Mouse (Mus musculus): ENCODE data around the gene Slc27a5. TPM values are rescaled to one million over a fixed set of nuclear protein-coding genes. Genes with fewer than 3 reads are reported as not detected.

Slc27a5 gene
- polyA plus RNA-seq, 1 experiment from 2014 or later = not detected

DNA sequence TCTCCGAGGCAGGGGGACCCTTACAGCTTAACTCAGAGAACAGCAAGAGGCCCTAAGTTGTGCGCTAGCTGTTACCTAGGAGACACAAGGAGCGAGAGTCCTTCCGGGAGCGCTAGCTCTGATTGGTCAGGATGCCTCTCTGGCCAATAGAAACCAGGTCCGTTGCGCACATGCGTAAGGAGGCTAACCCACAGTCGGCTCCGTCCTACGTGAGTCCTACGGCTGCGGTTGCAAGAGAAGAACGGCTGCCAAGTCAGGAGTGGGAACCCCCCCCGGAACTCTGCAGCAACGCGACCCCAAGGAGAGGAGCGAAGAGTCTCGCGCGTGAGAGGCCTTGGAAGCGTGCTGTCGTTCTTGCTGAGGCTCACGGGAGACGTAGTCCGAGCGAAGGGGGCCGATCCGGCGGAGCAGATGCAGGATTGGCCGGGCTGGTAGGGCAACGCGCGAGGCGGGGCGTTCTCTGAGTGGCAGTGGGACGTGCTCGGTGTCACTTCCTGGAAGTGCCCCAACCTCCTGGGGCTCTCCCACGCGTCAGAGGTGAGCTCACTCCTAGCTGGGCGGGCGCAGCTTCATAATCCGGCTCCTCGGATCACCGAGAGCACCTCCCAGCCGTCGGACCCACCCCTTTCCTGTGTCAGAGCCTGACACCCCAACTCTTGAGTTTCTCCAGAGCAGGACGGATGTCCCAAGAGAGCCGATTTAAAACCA is 20.2 kb downstream of the Slc27a5 start, which contains the start of gene Zfp446:
Gene Zfp446, plus strand, starts transcription at position 167 of the 708 bp plus-strand sequence.
- Histone ChIP-seq H3K4me3 (peak within 1 kb of the TSS; percentile 85), H3K27ac (peak within 1 kb of the TSS; percentile 98), H3K4me2 (peak within 1 kb of the TSS; percentile 75), H3K9me3 (no peaks in the 10 kb centered on the region), H3K36me3 (0 out of 2 replicates have a peak, but pooled peaks cover 3% of the 10 kb centered on the region), H3K27me3 (no peaks in the 10 kb centered on the region), H3K9ac (peak within 1 kb of the TSS; percentile 67), H3K4me1 (peaks cover 22% of the 10 kb centered on the region)
- peak; percentile 99 for ATAC-seq (ENCODE audit: borderline replicate concordance, extremely low read depth, low FRiP score, low TSS enrichment)
- WGBS = under 1% methylated on average over 49 of the region's 49 CpGs

GRCm38 (mm10) chr7:12970906-12971305 is 27.1 kb downstream of the Slc27a5 start:
- Histone ChIP-seq H3K9me3 (no peaks in the 10 kb centered on the region), H3K36me3 (peaks cover 43% of the 10 kb centered on the region), H3K9ac (no peak overlapping the region), H3K4me1 (peaks cover 13% of the 10 kb centered on the region), H3K4me2 (no peak overlapping the region), H3K4me3 (no peak overlapping the region), H3K27ac (no peak overlapping the region), H3K27me3 (no peaks in the 10 kb centered on the region)
- 93% methylated on average over 25 of the region's 25 CpGs for WGBS
- no peak for ATAC-seq (ENCODE audit: borderline replicate concordance, extremely low read depth, low FRiP score, low TSS enrichment)

- ATAC-seq (ENCODE audit: borderline replicate concordance, extremely low read depth, low FRiP score, low TSS enrichment) = peak; percentile 66
- Histone ChIP-seq H3K4me2 (peak overlapping the region; percentile 93), H3K9me3 (no peaks in the 10 kb centered on the region), H3K4me1 (peaks cover 27% of the 10 kb centered on the region), H3K27me3 (no peaks in the 10 kb centered on the region), H3K9ac (peak overlapping the region; percentile 94), H3K27ac (peak overlapping the region; percentile 94), H3K36me3 (peaks cover 28% of the 10 kb centered on the region), H3K4me3 (peak overlapping the region; percentile 91)
- WGBS = 1% methylated on average over 29 of the region's 29 CpGs
Observed at GRCm38 (mm10) chr7:12966104-12966845, 31.7 kb downstream of the Slc27a5 start.

GRCm38 (mm10) chr7:12965678-12966091 is 32.3 kb downstream of the Slc27a5 start, which contains the start of gene Zfp324:
TSS of gene Zfp324 (plus strand) at chr7:12965838.
- Histone ChIP-seq H3K4me2 (peak within 1 kb of the TSS; percentile 93), H3K4me1 (peaks cover 29% of the 10 kb centered on the region), H3K27ac (peak within 1 kb of the TSS; percentile 94), H3K9me3 (no peaks in the 10 kb centered on the region), H3K36me3 (peaks cover 22% of the 10 kb centered on the region), H3K27me3 (no peaks in the 10 kb centered on the region), H3K9ac (peak within 1 kb of the TSS; percentile 94), H3K4me3 (peak within 1 kb of the TSS; percentile 91)
- ATAC-seq (ENCODE audit: borderline replicate concordance, extremely low read depth, low FRiP score, low TSS enrichment) = peak; percentile 92
- WGBS = under 1% methylated on average over 23 of the region's 23 CpGs

GRCm38 (mm10) chr7:12961511-12962141 is 36.4 kb downstream of the Slc27a5 start:
- no peaks in the 10 kb centered on the region for H3K9me3 ChIP-seq
- H3K27me3 ChIP-seq = no peaks in the 10 kb centered on the region
- H3K9ac ChIP-seq = peak overlapping the region; percentile 45
- peak overlapping the region; percentile 87 for H3K27ac ChIP-seq
- 1% methylated on average over 29 of the region's 29 CpGs for WGBS
- H3K4me1 ChIP-seq = peaks cover 17% of the 10 kb centered on the region
- H3K4me2 ChIP-seq = peak overlapping the region; percentile 78
- H3K4me3 ChIP-seq = peak overlapping the region; percentile 54
- ATAC-seq (ENCODE audit: borderline replicate concordance, extremely low read depth, low FRiP score, low TSS enrichment) = peak; percentile 73
- no peaks in the 10 kb centered on the region for H3K36me3 ChIP-seq

- Histone ChIP-seq H3K27me3 (no peaks in the 10 kb centered on the region), H3K4me2 (no peak overlapping the region), H3K9me3 (no peaks in the 10 kb centered on the region), H3K4me1 (peaks cover 9% of the 10 kb centered on the region), H3K27ac (no peak overlapping the region), H3K4me3 (no peak overlapping the region), H3K36me3 (no peaks in the 10 kb centered on the region), H3K9ac (no peak overlapping the region)
- ATAC-seq (ENCODE audit: borderline replicate concordance, extremely low read depth, low FRiP score, low TSS enrichment) = no peak
- 20% methylated on average over 4 of the region's 4 CpGs for WGBS
Observed at GRCm38 (mm10) chr7:12959718-12960117, 38.3 kb downstream of the Slc27a5 start.

DNA sequence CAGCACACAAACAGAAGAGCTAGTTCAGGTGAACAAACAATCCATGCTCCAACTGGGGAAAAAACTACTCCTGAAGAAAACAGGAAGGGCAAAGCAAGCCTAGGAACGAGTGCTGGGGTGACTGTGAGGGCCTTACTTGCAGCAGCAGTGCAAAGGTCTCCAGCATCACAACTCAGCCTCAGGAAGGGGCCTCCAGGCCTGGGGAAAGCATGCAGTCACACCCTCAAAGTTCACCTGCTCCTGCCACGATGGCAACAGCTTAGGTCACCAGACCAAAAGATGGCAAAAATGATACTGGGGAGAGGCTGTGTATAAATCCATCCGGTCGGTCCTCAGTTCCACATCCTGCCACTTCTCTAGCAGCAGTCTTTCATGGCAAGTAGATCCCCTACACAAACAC is 39.0 kb downstream of the Slc27a5 start:
- H3K9me3 ChIP-seq = no peaks in the 10 kb centered on the region
- WGBS = 81% methylated on average over 4 of the region's 4 CpGs
- no peak overlapping the region for H3K27ac ChIP-seq
- no peak overlapping the region for H3K4me3 ChIP-seq
- ATAC-seq (ENCODE audit: borderline replicate concordance, extremely low read depth, low FRiP score, low TSS enrichment) = no peak
- peaks cover 9% of the 10 kb centered on the region; the same call in 1 of the 2 replicates for H3K4me1 ChIP-seq
- no peak overlapping the region for H3K9ac ChIP-seq
- H3K27me3 ChIP-seq = no peaks in the 10 kb centered on the region
- no peak overlapping the region for H3K4me2 ChIP-seq
- no peaks in the 10 kb centered on the region for H3K36me3 ChIP-seq

GRCm38 (mm10) chr7:12957511-12957910 is 40.5 kb downstream of the Slc27a5 start:
- no peak for ATAC-seq (ENCODE audit: borderline replicate concordance, extremely low read depth, low FRiP score, low TSS enrichment)
- Histone ChIP-seq H3K4me1 (peaks cover 8% of the 10 kb centered on the region; the same call in 1 of the 2 replicates), H3K4me2 (no peak overlapping the region), H3K9ac (no peak overlapping the region), H3K9me3 (no peaks in the 10 kb centered on the region), H3K4me3 (no peak overlapping the region), H3K36me3 (no peaks in the 10 kb centered on the region), H3K27ac (no peak overlapping the region), H3K27me3 (no peaks in the 10 kb centered on the region)
- WGBS = 69% methylated on average over 5 of the region's 5 CpGs

DNA sequence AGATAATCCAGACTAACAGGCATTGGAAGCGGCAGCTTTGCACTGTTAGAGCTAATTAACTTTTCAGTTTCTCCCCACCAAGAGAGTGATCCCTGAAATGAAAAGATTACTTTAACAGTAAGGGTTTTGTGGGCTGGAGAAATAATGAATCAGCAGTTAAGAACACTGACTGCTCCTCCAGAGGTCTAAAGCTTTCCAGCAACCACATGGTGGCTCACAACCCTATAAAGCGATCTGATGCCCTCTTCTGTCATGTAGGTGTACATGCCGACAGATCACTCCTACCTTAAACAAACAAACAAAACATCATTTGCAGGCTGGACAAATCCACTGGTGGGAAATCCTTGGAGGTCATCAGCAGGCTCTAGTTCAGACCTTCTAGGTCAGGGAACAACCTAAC is 43.1 kb downstream of the Slc27a5 start:
- Histone ChIP-seq H3K9me3 (no peaks in the 10 kb centered on the region), H3K4me2 (no peak overlapping the region), H3K27ac (no peak overlapping the region), H3K4me3 (no peak overlapping the region), H3K27me3 (no peaks in the 10 kb centered on the region), H3K9ac (no peak overlapping the region), H3K4me1 (peaks cover 7% of the 10 kb centered on the region), H3K36me3 (no peaks in the 10 kb centered on the region)
- no peak for ATAC-seq (ENCODE audit: borderline replicate concordance, extremely low read depth, low FRiP score, low TSS enrichment)
- 45% methylated on average over 3 of the region's 3 CpGs for WGBS

DNA sequence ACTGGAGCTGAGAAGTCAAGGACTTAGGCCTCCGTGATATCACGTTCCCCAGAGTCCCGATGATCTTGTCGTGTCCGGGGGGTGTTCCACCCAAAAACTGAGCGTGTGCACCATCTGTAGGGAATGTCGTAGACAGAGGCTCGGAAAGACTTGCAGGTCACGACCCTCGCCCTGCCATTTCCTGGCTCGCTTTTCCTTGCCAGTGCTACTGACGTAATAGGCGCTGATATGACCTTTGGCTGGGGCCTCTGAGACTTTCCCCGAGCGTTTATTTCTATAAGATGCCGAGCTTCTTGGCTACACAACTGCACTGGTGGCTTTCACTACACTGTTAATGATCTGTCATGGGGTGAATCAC is 48.1 kb downstream of the Slc27a5 start:
- H3K9ac ChIP-seq = peak overlapping the region; percentile 53
- no peaks in the 10 kb centered on the region for H3K36me3 ChIP-seq
- 4% methylated on average over 16 of the region's 16 CpGs for WGBS
- no peaks in the 10 kb centered on the region for H3K9me3 ChIP-seq
- H3K4me2 ChIP-seq = peak overlapping the region; percentile 79
- H3K4me1 ChIP-seq = peaks cover 7% of the 10 kb centered on the region
- ATAC-seq (ENCODE audit: borderline replicate concordance, extremely low read depth, low FRiP score, low TSS enrichment) = peak; percentile 70
- H3K4me3 ChIP-seq = peak overlapping the region; percentile 42
- peak overlapping the region; percentile 65 for H3K27ac ChIP-seq
- no peaks in the 10 kb centered on the region for H3K27me3 ChIP-seq

DNA sequence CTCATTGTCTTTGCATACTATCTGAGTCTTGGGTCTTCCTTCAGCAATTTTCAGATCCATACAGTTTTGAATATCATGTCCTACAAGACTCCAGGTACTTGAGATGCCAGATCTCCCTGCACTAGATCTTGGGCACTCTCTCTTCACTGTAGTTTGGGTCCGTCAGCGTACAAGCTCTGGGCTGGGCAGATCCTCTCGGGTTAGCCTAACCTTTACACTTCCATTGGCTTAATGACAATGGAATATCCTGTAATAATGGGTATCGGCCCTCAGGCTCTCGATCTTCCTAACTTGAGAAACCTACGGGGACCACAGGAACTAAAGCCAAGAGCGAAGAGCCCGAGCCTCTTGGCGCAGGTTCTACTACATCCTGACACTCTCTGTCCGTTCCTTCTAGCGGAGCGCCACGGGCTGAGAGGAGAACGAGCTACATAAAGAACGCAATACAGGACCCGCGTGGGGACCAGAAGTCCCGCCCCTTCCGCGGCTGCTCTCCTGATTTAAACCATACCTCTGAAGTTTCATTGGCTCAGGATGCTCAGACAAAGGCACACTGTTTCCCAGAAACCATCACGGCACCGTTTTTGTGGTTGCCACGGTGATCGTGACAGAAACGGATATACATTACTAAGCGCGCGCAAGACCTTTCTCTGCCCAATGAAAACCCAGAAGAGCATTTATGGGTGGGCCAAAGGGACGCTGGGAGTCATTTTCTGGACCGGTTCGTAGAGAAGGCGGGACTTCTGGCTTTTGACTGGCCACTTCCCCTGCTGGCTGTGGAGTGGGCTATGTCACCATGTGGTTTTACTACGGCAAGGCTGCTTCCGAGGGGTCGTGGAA is 48.7 kb downstream of the Slc27a5 start:
- WGBS = 7% methylated on average over 35 of the region's 35 CpGs
- Histone ChIP-seq H3K4me2 (peak overlapping the region; percentile 79), H3K36me3 (no peaks in the 10 kb centered on the region), H3K9me3 (no peaks in the 10 kb centered on the region), H3K27me3 (no peaks in the 10 kb centered on the region), H3K9ac (peak overlapping the region; percentile 56), H3K4me3 (peak overlapping the region; percentile 42), H3K27ac (peak overlapping the region; percentile 81), H3K4me1 (peaks cover 7% of the 10 kb centered on the region)
- ATAC-seq (ENCODE audit: borderline replicate concordance, extremely low read depth, low FRiP score, low TSS enrichment) = peak; percentile 97
